Mouse (Mus musculus): ENCODE data around the gene Hsd11b1. TPM values are rescaled to one million over a fixed set of nuclear protein-coding genes. Genes with fewer than 3 reads are reported as not detected.

The Hsd11b1 gene
- 10 to 100 TPM; 17.4 to 18.1 TPM for total RNA-seq (2021)
- long read RNA-seq, experiment 1, transcript Hsd11b1-201 (6 exons, 1,623 nt), result major isoform, 6 of 11 reads
- long read RNA-seq, experiment 1, partial matches to known transcripts, result 0 of 11 reads
- long read RNA-seq, experiment 1, other reads (novel, unspliced or antisense), result 2 of 11 reads
- long read RNA-seq, experiment 2, transcript Hsd11b1-201 (6 exons, 1,623 nt), result major isoform, 9 of 12 reads
- long read RNA-seq, experiment 2, partial matches to known transcripts, result 0 of 12 reads
- long read RNA-seq, experiment 2, other reads (novel, unspliced or antisense), result 1 of 12 reads

DNA sequence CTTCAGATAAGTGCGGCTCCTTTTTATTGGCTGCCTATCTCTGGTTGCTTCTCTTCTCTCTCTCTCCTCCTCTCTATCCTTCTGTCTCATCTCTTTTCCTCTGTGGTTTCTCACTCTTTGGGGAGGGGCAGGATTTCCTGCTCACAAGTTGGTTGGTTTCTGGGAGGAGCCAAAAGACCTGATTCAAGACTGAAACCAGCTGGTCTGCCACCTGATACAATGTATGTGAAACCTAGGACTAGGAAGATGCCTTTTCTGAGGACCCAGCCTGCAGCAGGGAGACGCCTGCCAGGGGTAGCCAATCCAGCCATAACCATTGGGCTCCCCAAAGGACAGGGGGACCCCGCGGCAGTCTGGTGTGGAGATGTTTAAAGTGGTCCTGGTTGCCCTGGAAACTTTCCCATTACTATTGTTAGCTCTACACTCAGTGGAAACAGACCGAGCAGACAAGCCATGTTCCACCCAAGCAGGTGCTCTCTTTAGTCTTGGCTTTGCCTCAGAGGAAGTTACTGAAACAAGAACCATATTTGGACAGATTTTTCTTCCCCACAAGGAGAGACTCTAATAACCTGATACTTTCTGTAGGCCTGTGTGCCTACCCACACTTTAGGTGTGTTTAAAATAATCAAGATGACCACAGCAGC is at the start of gene Hsd11b1:
Gene Hsd11b1, minus strand, starts transcription at position 121 of the 644 bp plus-strand sequence.
- no peak for TF ChIP-seq CTCF (IDR thresholded peaks at IDR 0.05)
- Histone ChIP-seq H3K4me3 (no peak within 1 kb of the TSS), H3K27ac (no peak within 1 kb of the TSS)
- no peak for DNase-seq (ENCODE audit: extremely low spot score in 1 of 2, low spot score in 2 of 2)
- intact Hi-C loops (cut with DNase I), result no loop called here

- no peak for DNase-seq (ENCODE audit: extremely low spot score in 1 of 2, low spot score in 2 of 2)
- no peak for TF ChIP-seq CTCF (IDR thresholded peaks at IDR 0.05)
- intact Hi-C loops (cut with DNase I), result no loop called here
Measured at GRCm38 (mm10) chr1:193311596-193311995, 47.7 kb upstream of the Hsd11b1 start.

DNA sequence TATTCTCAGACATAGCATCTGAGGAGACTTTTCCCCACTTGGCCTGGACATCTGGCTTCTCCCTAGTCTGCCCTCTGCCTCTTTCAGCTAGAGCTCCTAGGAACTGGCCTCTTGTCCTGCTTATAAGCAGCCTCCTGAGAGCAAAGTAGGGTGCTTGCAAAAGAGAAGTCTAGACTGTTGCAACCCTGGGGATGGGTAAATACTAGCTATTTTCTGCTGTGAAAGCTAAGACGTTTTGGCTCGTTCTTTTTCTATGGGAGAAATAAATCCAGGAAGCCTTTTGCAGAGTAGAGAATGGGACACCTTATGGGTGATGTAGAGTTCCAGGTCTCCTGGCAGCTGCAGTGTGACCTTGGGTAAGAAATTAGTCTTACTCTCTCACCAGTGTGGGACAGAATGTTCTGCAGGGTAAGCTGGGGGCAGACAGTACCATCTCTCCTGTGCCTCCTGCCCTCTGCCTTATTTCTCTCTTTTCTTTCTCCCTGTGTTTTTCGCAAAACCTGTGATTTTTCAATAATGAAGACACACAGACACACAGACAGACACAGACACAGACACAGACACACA is 46.7 kb upstream of the Hsd11b1 start:
- no peak for TF ChIP-seq CTCF (IDR thresholded peaks at IDR 0.05)
- H3K27ac ChIP-seq, result no peak overlapping the region
- no peak overlapping the region for H3K4me3 ChIP-seq
- DNase-seq (ENCODE audit: extremely low spot score in 1 of 2, low spot score in 2 of 2), result no peak
- intact Hi-C loops (cut with DNase I), result no loop called here

More at GRCm38 (mm10) chr1:193311596-193311995, 47.7 kb upstream of the Hsd11b1 start:
- no peak overlapping the region for H3K27ac ChIP-seq
- H3K4me3 ChIP-seq, result no peak overlapping the region

- no peak for DNase-seq (ENCODE audit: extremely low spot score in 1 of 2, low spot score in 2 of 2)
- no peak for TF ChIP-seq CTCF (IDR thresholded peaks at IDR 0.05)
- intact Hi-C loops (cut with DNase I), result no loop called here
- no peak overlapping the region for H3K27ac ChIP-seq
- no peak overlapping the region for H3K4me3 ChIP-seq
Measured at GRCm38 (mm10) chr1:193309785-193310518, 46.1 kb upstream of the Hsd11b1 start.

DNA sequence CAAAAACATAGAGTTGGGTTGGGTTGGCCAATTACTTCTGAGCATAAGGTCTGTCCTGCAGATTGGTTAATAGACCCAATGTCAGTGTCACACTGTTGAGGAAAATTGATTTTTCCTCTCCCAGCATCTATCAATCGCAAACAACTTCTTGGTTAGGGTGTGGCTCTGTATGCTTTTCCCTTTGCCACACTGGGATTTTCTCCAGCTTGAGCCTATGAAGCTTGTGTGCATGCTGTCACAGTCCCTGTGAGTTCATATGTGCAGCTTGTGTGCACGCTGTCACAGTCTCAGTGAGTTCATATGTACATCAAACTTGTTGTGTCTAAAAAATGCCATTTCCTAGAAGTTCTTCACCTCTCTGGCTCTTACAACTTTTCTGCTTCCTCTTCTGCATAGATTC is 43.0 kb upstream of the Hsd11b1 start:
- TF ChIP-seq CTCF (IDR thresholded peaks at IDR 0.05), result no peak
- intact Hi-C loops (cut with DNase I), result no loop called here
- Histone ChIP-seq H3K27ac (no peak overlapping the region), H3K4me3 (no peak overlapping the region)
- no peak for DNase-seq (ENCODE audit: extremely low spot score in 1 of 2, low spot score in 2 of 2)

- DNase-seq (ENCODE audit: extremely low spot score in 1 of 2, low spot score in 2 of 2), result no peak
- no peak overlapping the region for H3K27ac ChIP-seq
Measured at GRCm38 (mm10) chr1:193305386-193305785, 41.5 kb upstream of the Hsd11b1 start.

DNA sequence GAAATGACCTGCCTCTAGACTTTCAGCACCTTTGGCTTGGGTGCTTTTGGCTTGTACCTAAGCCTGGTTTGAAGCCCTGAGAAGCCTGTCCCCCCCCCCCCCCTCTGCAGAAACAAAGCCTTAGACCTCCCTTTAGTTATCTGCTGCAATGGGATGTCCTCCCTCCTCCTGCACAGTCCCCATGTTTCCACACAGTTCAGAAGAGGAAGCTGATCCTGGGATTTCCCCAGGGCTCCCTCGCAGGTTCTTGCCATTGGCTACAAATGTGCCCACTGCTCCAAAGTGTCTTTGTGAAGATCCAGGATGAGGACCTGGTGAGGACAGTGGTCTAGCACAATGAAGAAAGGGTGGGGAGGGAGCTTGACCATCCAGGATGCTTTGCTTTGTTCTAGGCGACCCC is 39.2 kb upstream of the Hsd11b1 start:
- TF ChIP-seq CTCF (IDR thresholded peaks at IDR 0.05), result no peak
- Histone ChIP-seq H3K4me3 (no peak overlapping the region), H3K27ac (no peak overlapping the region)
- DNase-seq (ENCODE audit: extremely low spot score in 1 of 2, low spot score in 2 of 2), result no peak
- intact Hi-C loops (cut with DNase I), result no loop called here

More at GRCm38 (mm10) chr1:193305386-193305785, 41.5 kb upstream of the Hsd11b1 start:
- TF ChIP-seq CTCF (IDR thresholded peaks at IDR 0.05), result no peak
- intact Hi-C loops (cut with DNase I), result no loop called here
- H3K4me3 ChIP-seq, result no peak overlapping the region

- no peak for DNase-seq (ENCODE audit: extremely low spot score in 1 of 2, low spot score in 2 of 2)
- TF ChIP-seq CTCF (IDR thresholded peaks at IDR 0.05), result no peak
- Histone ChIP-seq H3K27ac (no peak overlapping the region), H3K4me3 (no peak overlapping the region)
- intact Hi-C loops (cut with DNase I), result no loop called here
Measured at GRCm38 (mm10) chr1:193302093-193302405, 38.2 kb upstream of the Hsd11b1 start.

GRCm38 (mm10) chr1:193301216-193302092 is 37.6 kb upstream of the Hsd11b1 start:
- Histone ChIP-seq H3K4me3 (no peak overlapping the region), H3K27ac (no peak overlapping the region)
- no peak for TF ChIP-seq CTCF (IDR thresholded peaks at IDR 0.05)
- no peak for DNase-seq (ENCODE audit: extremely low spot score in 1 of 2, low spot score in 2 of 2)
- intact Hi-C loops (cut with DNase I), result no loop called here

DNA sequence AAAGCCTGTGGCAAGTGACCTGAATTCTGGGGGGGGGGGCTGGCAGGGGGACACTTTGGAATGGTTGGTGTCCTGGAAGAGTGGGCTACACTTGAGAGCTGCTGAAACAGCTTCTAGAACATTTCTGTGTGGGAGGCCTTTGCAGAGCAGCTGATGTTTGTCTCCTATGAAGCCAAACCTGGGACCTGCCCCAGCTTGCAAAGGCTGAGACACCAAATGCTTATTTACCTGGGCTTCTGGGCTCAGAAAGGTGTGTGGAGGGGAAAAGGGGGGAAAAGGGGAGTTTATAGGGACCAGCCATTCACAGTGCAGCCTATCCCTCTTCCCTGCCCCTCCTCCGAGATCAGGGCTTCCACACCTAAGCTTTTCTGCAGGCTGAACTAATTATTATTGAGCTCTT is 36.1 kb upstream of the Hsd11b1 start:
- intact Hi-C loops (cut with DNase I), result no loop called here
- no peak overlapping the region for H3K27ac ChIP-seq
- H3K4me3 ChIP-seq, result no peak overlapping the region
- TF ChIP-seq CTCF (IDR thresholded peaks at IDR 0.05), result no peak
- DNase-seq (ENCODE audit: extremely low spot score in 1 of 2, low spot score in 2 of 2), result no peak

DNA sequence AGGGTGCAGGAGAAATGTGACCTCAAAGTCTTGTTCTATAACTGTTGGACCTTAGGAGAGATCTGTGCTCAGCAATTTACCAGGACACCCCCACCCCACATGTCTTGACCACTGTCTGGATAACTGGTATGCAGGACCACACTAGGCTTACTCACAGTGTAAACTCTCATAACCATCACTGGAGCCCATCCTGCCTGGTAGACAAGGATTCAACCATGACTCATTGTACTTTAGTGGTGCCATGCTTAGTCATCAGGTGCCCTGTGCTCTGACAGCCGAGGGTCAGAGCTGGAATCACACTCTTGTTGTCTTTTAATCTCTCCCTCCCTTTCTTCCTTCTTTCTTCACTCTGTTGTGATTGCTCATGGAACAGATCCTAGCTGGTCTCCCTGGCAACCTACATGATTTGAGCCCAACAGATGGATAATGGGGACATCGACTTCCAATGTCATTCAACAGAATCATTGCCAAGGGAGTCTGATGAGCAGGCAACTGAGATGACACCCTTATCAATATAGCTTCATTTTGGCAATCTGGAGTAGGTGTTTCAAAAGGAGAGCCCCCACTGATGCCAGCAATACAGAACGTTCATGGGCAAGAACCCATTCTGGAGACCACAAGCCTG is 34.4 kb upstream of the Hsd11b1 start:
- no peak overlapping the region for H3K27ac ChIP-seq
- DNase-seq (ENCODE audit: extremely low spot score in 1 of 2, low spot score in 2 of 2), result no peak

More for the DNA sequence above, 34.4 kb upstream of the Hsd11b1 start:
- no peak for TF ChIP-seq CTCF (IDR thresholded peaks at IDR 0.05)
- intact Hi-C loops (cut with DNase I), result no loop called here
- no peak overlapping the region for H3K4me3 ChIP-seq
